13 mouse cellular contexts compared by ENCODE assay signal in genomic region chr9:117484396-117484795, GRCm38 (mm10).
A peak's percentile ranks its signal among the peaks of the same experiment; 100 is the strongest.
DNase-seq lines count a peak whose midpoint lies in the region; ATAC-seq and TF ChIP-seq lines count a peak whose summit lies in the region.
"Had no signal": no experiment of that assay in that cellular context is flagged by ENCODE, and none has a peak within 500 bp of the region (broad histone marks: within the 10 kb centered on the region; RNA-seq: fewer than 3 reads in every experiment).

No protein-coding gene starts in this region.

- TF ChIP-seq EP300 in MEL (IDR thresholded peaks at IDR 0.05; ENCODE audit: low read depth in 1 of 2, low read length in 2 of 2): no peak

- H3K9me3 ChIP-seq in hindbrain, embryonic 11.5 days (ENCODE audit: control insufficient read depth, low read length): no peaks in the 10 kb centered on the region
- no peaks in the 10 kb centered on the region for H3K9me3 ChIP-seq in hindbrain, embryonic 14.5 days (ENCODE audit: control insufficient read depth, low read length)
- no peaks in the 10 kb centered on the region for H3K9me3 ChIP-seq in midbrain, embryonic 14.5 days (ENCODE audit: control insufficient read depth, low read length)
- no peaks in the 10 kb centered on the region for H3K9me3 ChIP-seq in midbrain, embryonic 16.5 days (replicated peaks; ENCODE audit: control insufficient read depth, low read length, poor library complexity, severe bottlenecking)
- no peaks in the 10 kb centered on the region for H3K9me3 ChIP-seq in MEL (replicated peaks; ENCODE audit: insufficient read depth, low read length)
- H3K9me3 ChIP-seq in embryonic facial prominence, embryonic 11.5 days (replicated peaks; ENCODE audit: control insufficient read depth, low read length): no peaks in the 10 kb centered on the region
- H3K9me3 ChIP-seq: midbrain, embryonic 15.5 days had no signal

- H3K9ac ChIP-seq in hindbrain, embryonic 11.5 days (ENCODE audit: low read depth, low read length): no peak overlapping the region
- no peak overlapping the region for H3K9ac ChIP-seq in hindbrain, embryonic 14.5 days
- H3K9ac ChIP-seq in midbrain, embryonic 14.5 days (replicated peaks; ENCODE audit: low read length): no peak overlapping the region
- no peak overlapping the region for H3K9ac ChIP-seq in midbrain, embryonic 16.5 days (ENCODE audit: low read depth, low read length)
- no peak overlapping the region for H3K9ac ChIP-seq in MEL (ENCODE audit: control insufficient read depth, low read depth, low read length, poor library complexity, severe bottlenecking)
- no peak overlapping the region for H3K9ac ChIP-seq in embryonic facial prominence, embryonic 11.5 days (replicated peaks; ENCODE audit: low read length)
- H3K9ac ChIP-seq: midbrain, embryonic 15.5 days had no signal

- DNase-seq in hindbrain, embryonic 11.5 days (ENCODE audit: low spot score): peak; percentile 36
- no peak for DNase-seq in hindbrain, embryonic 14.5 days (ENCODE audit: low spot score)
- DNase-seq in midbrain, embryonic 14.5 days: peak; percentile 21
- peak; percentile 7 for DNase-seq in MEL (ENCODE audit: low read depth, low spot score)
- DNase-seq in embryonic facial prominence, embryonic 11.5 days (ENCODE audit: low spot score): peak; percentile 44
- no peak for DNase-seq in B cell, adult 2 months
- no peak for DNase-seq in cerebellum, adult 9-11 months
- DNase-seq: cerebellum, adult 11 months; gastrocnemius, postnatal 36 days had no signal

- no peak overlapping the region for H3K4me2 ChIP-seq in hindbrain, embryonic 11.5 days (replicated peaks; ENCODE audit: low read depth, low read length)
- no peak overlapping the region for H3K4me2 ChIP-seq in hindbrain, embryonic 14.5 days (replicated peaks)
- no peak overlapping the region for H3K4me2 ChIP-seq in midbrain, embryonic 14.5 days (ENCODE audit: low read length)
- H3K4me2 ChIP-seq in midbrain, embryonic 16.5 days (ENCODE audit: low read length): no peak overlapping the region
- H3K4me2 ChIP-seq in embryonic facial prominence, embryonic 11.5 days (ENCODE audit: low read depth, low read length): no peak overlapping the region
- H3K4me2 ChIP-seq: midbrain, embryonic 15.5 days had no signal

- H3K79me2 ChIP-seq in MEL (ENCODE audit: control insufficient read depth, insufficient read depth, low read length, poor library complexity): no peaks in the 10 kb centered on the region

- H3K36me3 ChIP-seq in hindbrain, embryonic 11.5 days (ENCODE audit: control insufficient read depth, insufficient read depth, low read length): no peaks in the 10 kb centered on the region
- H3K36me3 ChIP-seq in hindbrain, embryonic 14.5 days (replicated peaks; ENCODE audit: control insufficient read depth, insufficient read depth): no peaks in the 10 kb centered on the region
- H3K36me3 ChIP-seq in midbrain, embryonic 14.5 days (ENCODE audit: control insufficient read depth, insufficient read depth, low read length): no peaks in the 10 kb centered on the region
- H3K36me3 ChIP-seq in midbrain, embryonic 16.5 days (ENCODE audit: control insufficient read depth, insufficient read depth, low read length): no peaks in the 10 kb centered on the region
- no peaks in the 10 kb centered on the region for H3K36me3 ChIP-seq in MEL (ENCODE audit: control insufficient read depth in 1 of 2, insufficient read depth in 2 of 2, low read length in 2 of 2)
- H3K36me3 ChIP-seq in embryonic facial prominence, embryonic 11.5 days (replicated peaks; ENCODE audit: control insufficient read depth, insufficient read depth, low read depth, low read length): no peaks in the 10 kb centered on the region
- H3K36me3 ChIP-seq: midbrain, embryonic 15.5 days had no signal

- TF ChIP-seq RAD21 in MEL (IDR thresholded peaks at IDR 0.05; ENCODE audit: low read depth, low read length): peak; percentile 28

- H3K4me1 ChIP-seq in hindbrain, embryonic 11.5 days (replicated peaks; ENCODE audit: control insufficient read depth, insufficient read depth, low read length): no peaks in the 10 kb centered on the region
- no peaks in the 10 kb centered on the region for H3K4me1 ChIP-seq in hindbrain, embryonic 14.5 days (replicated peaks; ENCODE audit: control insufficient read depth, insufficient read depth, low read length)
- no peaks in the 10 kb centered on the region for H3K4me1 ChIP-seq in midbrain, embryonic 14.5 days (ENCODE audit: control insufficient read depth, insufficient read depth, low read length)
- no peaks in the 10 kb centered on the region for H3K4me1 ChIP-seq in midbrain, embryonic 16.5 days (ENCODE audit: control insufficient read depth, insufficient read depth, low read length)
- no peaks in the 10 kb centered on the region for H3K4me1 ChIP-seq in MEL (ENCODE audit: control insufficient read depth in 1 of 2, insufficient read depth in 2 of 2, low read length in 2 of 2)
- H3K4me1 ChIP-seq in embryonic facial prominence, embryonic 11.5 days (ENCODE audit: control insufficient read depth, insufficient read depth, low read length): no peaks in the 10 kb centered on the region
- H3K4me1 ChIP-seq: midbrain, embryonic 15.5 days had no signal

- WGBS in hindbrain, embryonic 11.5 days: 91% methylated on average over 5 of the region's 5 CpGs
- 91% methylated on average over 5 of the region's 5 CpGs for WGBS in hindbrain, embryonic 14.5 days
- 89% methylated on average over 5 of the region's 5 CpGs for WGBS in midbrain, embryonic 14.5 days
- WGBS in midbrain, embryonic 16.5 days: 95% methylated on average over 5 of the region's 5 CpGs
- 91% methylated on average over 5 of the region's 5 CpGs for WGBS in embryonic facial prominence, embryonic 11.5 days

- no peaks in the 10 kb centered on the region for H3K27me3 ChIP-seq in hindbrain, embryonic 11.5 days (ENCODE audit: control insufficient read depth, insufficient read depth, low read length)
- no peaks in the 10 kb centered on the region for H3K27me3 ChIP-seq in hindbrain, embryonic 14.5 days (ENCODE audit: control insufficient read depth, insufficient read depth, low read length)
- H3K27me3 ChIP-seq in midbrain, embryonic 14.5 days (ENCODE audit: control insufficient read depth, insufficient read depth, low read length): no peaks in the 10 kb centered on the region
- H3K27me3 ChIP-seq in midbrain, embryonic 16.5 days (ENCODE audit: control insufficient read depth, insufficient read depth, low read depth, low read length): no peaks in the 10 kb centered on the region
- H3K27me3 ChIP-seq in MEL (ENCODE audit: control insufficient read depth in 1 of 2, insufficient read depth in 2 of 2, low read length in 2 of 2): no peaks in the 10 kb centered on the region; a peak in 1 of 4 replicates
- no peaks in the 10 kb centered on the region for H3K27me3 ChIP-seq in embryonic facial prominence, embryonic 11.5 days (ENCODE audit: control insufficient read depth, insufficient read depth, low read length)
- H3K27me3 ChIP-seq: midbrain, embryonic 15.5 days had no signal

- H3K4me3 ChIP-seq in hindbrain, embryonic 11.5 days (ENCODE audit: low read depth, low read length): no peak overlapping the region
- no peak overlapping the region for H3K4me3 ChIP-seq in hindbrain, embryonic 14.5 days (replicated peaks; ENCODE audit: low read length)
- no peak overlapping the region for H3K4me3 ChIP-seq in midbrain, embryonic 14.5 days (replicated peaks; ENCODE audit: low read depth, low read length)
- no peak overlapping the region for H3K4me3 ChIP-seq in midbrain, embryonic 16.5 days (ENCODE audit: low read depth, low read length)
- H3K4me3 ChIP-seq in MEL (ENCODE audit: control insufficient read depth in 1 of 2, insufficient read depth in 1 of 2, low read depth in 2 of 2, low read length in 2 of 2): no peak overlapping the region
- no peak overlapping the region for H3K4me3 ChIP-seq in embryonic facial prominence, embryonic 11.5 days (ENCODE audit: low read depth, low read length)
- H3K4me3 ChIP-seq: erythroblast, embryonic 14.5 days; midbrain, embryonic 15.5 days had no signal

- peak in 2 of 3 experiments; percentile 28 to 31; a peak in 1 of 6 replicates for TF ChIP-seq CTCF in MEL (IDR thresholded peaks at IDR 0.05 in 2 of 3, conservative IDR thresholded peaks at IDR 0.05 in 1 of 3; ENCODE audit: control insufficient read depth in 1 of 3, insufficient read depth in 1 of 3, low read depth in 2 of 3, low read length in 3 of 3, poor library complexity in 1 of 3, severe bottlenecking in 1 of 3)

- no peak overlapping the region for H3K27ac ChIP-seq in hindbrain, embryonic 11.5 days (ENCODE audit: low read depth, low read length)
- no peak overlapping the region for H3K27ac ChIP-seq in hindbrain, embryonic 14.5 days
- no peak overlapping the region for H3K27ac ChIP-seq in midbrain, embryonic 14.5 days (replicated peaks; ENCODE audit: low read depth, low read length)
- H3K27ac ChIP-seq in midbrain, embryonic 16.5 days (ENCODE audit: low read length): no peak overlapping the region
- H3K27ac ChIP-seq in MEL (ENCODE audit: control insufficient read depth, low read depth, low read length): no peak overlapping the region
- no peak overlapping the region for H3K27ac ChIP-seq in embryonic facial prominence, embryonic 11.5 days (replicated peaks; ENCODE audit: low read depth, low read length)
- H3K27ac ChIP-seq: midbrain, embryonic 15.5 days had no signal

- TF ChIP-seq POLR2A in MEL (IDR thresholded peaks at IDR 0.05; ENCODE audit: control insufficient read depth in 1 of 2, insufficient read depth in 1 of 2, low read depth in 1 of 2, low read length in 2 of 2, poor library complexity in 1 of 2): no peak

- no peak for ATAC-seq in hindbrain, embryonic 11.5 days (ENCODE audit: low FRiP score)
- no peak for ATAC-seq in hindbrain, embryonic 14.5 days (ENCODE audit: low FRiP score)
- no peak for ATAC-seq in midbrain, embryonic 14.5 days (ENCODE audit: low FRiP score, low TSS enrichment)
- ATAC-seq in midbrain, embryonic 16.5 days: no peak
- ATAC-seq in embryonic facial prominence, embryonic 11.5 days (replicated peaks; ENCODE audit: insufficient number of reproducible peaks, low FRiP score, low TSS enrichment, low read depth): no peak
- ATAC-seq: inflammation-experienced regulatory T-cells, adult 6 months; midbrain, embryonic 15.5 days had no signal

TF ChIP-seq in MEL, 35 proteins besides CTCF, POLR2A, EP300 and RAD21:
- no peak for TF ChIP-seq MEF2A (IDR thresholded peaks at IDR 0.05; ENCODE audit: extremely low read depth, insufficient replicate concordance, low read depth, low read length, poor library complexity, severe bottlenecking)
- TF ChIP-seq TCF12 (IDR thresholded peaks at IDR 0.05; ENCODE audit: low read depth, low read length): no peak
- no peak for TF ChIP-seq GABPA (IDR thresholded peaks at IDR 0.05; ENCODE audit: low read depth, low read length)
- no peak for TF ChIP-seq ZC3H11A (IDR thresholded peaks at IDR 0.05; ENCODE audit: low read depth, low read length)
- TF ChIP-seq SMC3 (IDR thresholded peaks at IDR 0.05; ENCODE audit: low read depth, low read length): peak; percentile 25
- no peak for TF ChIP-seq ELF1 (IDR thresholded peaks at IDR 0.05; ENCODE audit: low read depth, low read length)
- TF ChIP-seq HCFC1 (IDR thresholded peaks at IDR 0.05; ENCODE audit: low read depth, low read length): no peak
- TF ChIP-seq POLR2AphosphoS2 (IDR thresholded peaks at IDR 0.05; ENCODE audit: low read length): no peak
- TF ChIP-seq CHD1 (IDR thresholded peaks at IDR 0.05; ENCODE audit: low read depth, low read length): no peak

Comparison
In these comparisons a context has a peak if more than half of its experiments do, and no peak if none do; other contexts are left out.
1. DNase-seq: peak in hindbrain, embryonic 11.5 days (single experiment), midbrain, embryonic 14.5 days (single experiment), MEL (single experiment) and embryonic facial prominence, embryonic 11.5 days (single experiment); none in hindbrain, embryonic 14.5 days (single experiment), B cell, adult 2 months (0 of 2) and cerebellum, adult 9-11 months (single experiment).